Mouse (Mus musculus): ENCODE results near the gene Trip6. TPM values are rescaled to one million over a fixed set of nuclear protein-coding genes. Genes with fewer than 3 reads are reported as not detected.
"Not testable (repeated sequence)": the region's sequence is repeated elsewhere in the genome, so short reads cannot be mapped to it uniquely, and the experiment has no call there.

Gene Trip6
- polyA plus RNA-seq, 2 experiments: 4.9 to 7.2 TPM

DNA sequence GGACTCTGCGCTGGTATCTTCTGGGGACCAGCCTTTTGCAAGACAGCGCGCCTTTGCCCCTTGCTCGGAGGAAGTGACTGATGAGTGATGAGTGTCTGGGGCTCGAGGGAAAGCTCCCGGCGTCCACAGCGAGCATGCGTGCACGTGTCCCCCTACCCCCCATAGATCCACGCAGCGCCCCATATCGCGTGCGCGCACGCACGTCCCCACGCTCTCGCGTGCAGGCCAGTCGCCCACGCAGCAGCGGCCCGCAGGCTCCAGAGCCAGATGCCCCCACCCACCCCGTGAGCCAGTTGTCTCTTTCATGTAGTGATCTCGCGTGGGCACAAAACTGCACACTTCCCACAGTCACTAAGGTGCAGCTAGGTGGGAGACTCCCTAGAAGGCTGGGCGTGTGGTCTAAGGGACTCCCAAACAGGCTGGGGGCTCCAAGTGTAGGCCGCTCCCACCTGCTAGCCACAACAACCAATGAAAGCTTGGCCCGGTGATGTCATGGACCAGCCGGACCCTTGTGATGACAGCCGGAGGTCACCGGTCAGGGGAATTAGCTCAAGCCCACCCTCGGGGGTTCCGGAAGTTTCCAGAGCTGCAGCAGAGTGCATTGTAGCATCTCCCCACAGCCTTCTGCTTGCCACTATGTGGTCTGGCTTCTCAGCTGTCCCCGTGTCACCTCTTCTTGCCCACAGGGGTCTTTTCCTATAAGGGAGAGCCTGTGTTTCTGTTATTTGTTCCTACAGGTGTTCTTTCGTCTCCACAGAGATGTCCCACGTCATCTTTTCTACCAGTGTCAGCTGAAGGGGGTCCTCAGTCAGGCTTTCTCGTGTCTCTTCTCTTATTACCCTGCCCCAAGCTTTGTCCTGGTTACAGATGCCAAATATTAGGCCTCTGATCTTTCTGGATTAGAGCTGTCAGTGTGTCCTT, 26.9 kb downstream of the Trip6 start, which contains the start of gene Ache:
Gene Ache (plus strand): TSS at position 488 of the 921 bp plus-strand sequence.
- Histone ChIP-seq H3K27ac (peak within 1 kb of the TSS; percentile 99), H3K4me3 (ENCODE audit: insufficient read depth in 1 of 2, low read depth in 2 of 2, low read length in 2 of 2) (peak within 1 kb of the TSS; percentile 82 to 91), H3K9ac (replicated peaks) (peak within 1 kb of the TSS; percentile 87), H3K9me3 (ENCODE audit: control insufficient read depth, low read length) (no peaks in the 10 kb centered on the region), H3K36me3 (replicated peaks; ENCODE audit: control insufficient read depth, insufficient read depth, low read depth) (no peaks in the 10 kb centered on the region), H3K4me1 (replicated peaks; ENCODE audit: control insufficient read depth in 2 of 2, insufficient read depth in 2 of 2, low read length in 1 of 2) (peaks cover 21 to 33% of the 10 kb centered on the region in 2 experiments), H3K4me2 (ENCODE audit: low read depth) (peak within 1 kb of the TSS; percentile 100), H3K27me3 (ENCODE audit: control insufficient read depth, insufficient read depth, low read length) (no peaks in the 10 kb centered on the region; the same call in 1 of the 2 replicates)
- DNase-seq (ENCODE audit: low read depth in 3 of 3, low spot score in 3 of 3) (no peak), ATAC-seq (ENCODE audit: insufficient read depth) (no peak)
- no peak for TF ChIP-seq CTCF (IDR thresholded peaks at IDR 0.05; ENCODE audit: low read depth)
- TF ChIP-seq EP300 (IDR thresholded peaks at IDR 0.05; ENCODE audit: low read depth): no peak
- 2% methylated on average over 39 of the region's 40 CpGs for WGBS (ENCODE audit: insufficient replicate concordance)

DNA sequence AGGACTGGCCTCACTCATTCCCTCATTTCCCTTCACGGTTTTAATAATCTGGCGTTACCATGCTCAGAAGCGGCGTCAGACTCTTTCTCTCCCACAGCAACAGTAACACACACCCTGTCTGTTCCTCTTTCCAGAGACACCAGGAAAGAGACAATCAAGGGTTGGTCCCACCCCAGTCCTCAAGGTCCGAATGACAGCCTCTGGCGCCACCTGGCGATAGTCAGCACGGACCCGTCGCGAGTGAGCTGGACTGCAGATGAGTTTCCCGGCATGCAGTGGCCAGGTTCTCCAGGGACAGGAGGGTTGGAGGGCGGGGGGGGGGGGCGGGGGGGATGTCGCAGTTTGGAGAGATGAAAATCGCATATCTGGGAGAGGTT, 27.6 kb downstream of the Trip6 start:
- no peak for ATAC-seq (ENCODE audit: insufficient read depth)
- Histone ChIP-seq H3K4me3 (ENCODE audit: insufficient read depth in 1 of 2, low read depth in 2 of 2, low read length in 2 of 2) (peak overlapping the region; percentile 45 to 82; a peak in 2 of 4 replicates), H3K4me2 (ENCODE audit: low read depth) (peak overlapping the region; percentile 100), H3K27me3 (ENCODE audit: control insufficient read depth, insufficient read depth, low read length) (no peaks in the 10 kb centered on the region; the same call in 1 of the 2 replicates), H3K9ac (replicated peaks) (no peak overlapping the region; the same call in 1 of the 2 replicates), H3K27ac (no peak overlapping the region), H3K9me3 (ENCODE audit: control insufficient read depth, low read length) (no peaks in the 10 kb centered on the region), H3K36me3 (replicated peaks; ENCODE audit: control insufficient read depth, insufficient read depth, low read depth) (no peaks in the 10 kb centered on the region), H3K4me1 (replicated peaks; ENCODE audit: control insufficient read depth in 2 of 2, insufficient read depth in 2 of 2, low read length in 1 of 2) (peaks cover 14 to 27% of the 10 kb centered on the region in 2 experiments)
- DNase-seq (ENCODE audit: low read depth in 3 of 3, low spot score in 3 of 3): peak; percentile 60 to 78 (median 62)
- WGBS (ENCODE audit: insufficient replicate concordance): 0% methylated on average over 16 of the region's 16 CpGs
- TF ChIP-seq CTCF (IDR thresholded peaks at IDR 0.05; ENCODE audit: low read depth): peak; percentile 94
- no peak for TF ChIP-seq EP300 (IDR thresholded peaks at IDR 0.05; ENCODE audit: low read depth)

DNA sequence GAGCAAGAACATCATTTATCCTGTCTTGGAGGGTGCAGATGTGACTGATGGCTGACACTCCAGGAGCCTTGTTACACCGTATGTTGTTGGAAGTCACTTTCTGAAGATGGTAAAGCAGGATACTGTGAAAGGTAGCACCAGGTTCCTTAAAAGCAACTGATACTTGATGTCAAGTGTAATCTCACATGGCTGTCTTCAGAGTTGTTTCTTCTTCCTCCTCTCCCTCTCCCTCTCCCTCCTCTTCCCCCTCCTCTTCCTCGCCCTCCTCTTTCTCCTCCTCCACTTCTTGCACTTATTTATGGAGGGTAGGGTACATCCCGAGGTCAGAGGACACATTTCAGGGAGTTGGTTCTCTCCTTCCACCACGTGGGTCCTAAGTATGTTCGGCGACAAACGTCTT, 28.2 kb downstream of the Trip6 start:
- no peak overlapping the region for H3K4me2 ChIP-seq (ENCODE audit: low read depth)
- 45% methylated on average over 7 of the region's 7 CpGs for WGBS (ENCODE audit: insufficient replicate concordance)
- TF ChIP-seq EP300 (IDR thresholded peaks at IDR 0.05; ENCODE audit: low read depth) (no peak), CTCF (IDR thresholded peaks at IDR 0.05; ENCODE audit: low read depth) (no peak)

DNA sequence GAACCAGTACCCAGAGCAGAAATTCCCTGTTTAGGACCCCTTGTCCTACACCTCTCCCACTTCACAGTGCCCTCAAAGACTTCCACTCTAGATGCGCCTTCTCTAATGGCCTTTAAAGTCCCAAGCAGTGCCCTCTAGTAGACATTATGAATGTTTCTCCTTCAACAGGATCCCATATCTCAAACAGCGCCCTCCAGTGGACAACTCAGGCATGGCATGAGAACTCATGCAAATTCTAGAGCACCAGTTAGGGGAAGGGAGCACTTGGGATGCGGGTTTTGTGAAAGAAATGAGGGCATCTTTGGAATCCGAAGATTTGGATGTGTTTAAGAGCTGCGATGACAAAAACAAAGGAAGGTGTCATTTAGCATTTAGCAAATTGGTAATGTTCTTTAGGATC, 29.2 kb downstream of the Trip6 start:
- DNase-seq (ENCODE audit: low read depth in 3 of 3, low spot score in 3 of 3): peak in 1 of 3 experiments; percentile 56
- TF ChIP-seq EP300 (IDR thresholded peaks at IDR 0.05; ENCODE audit: low read depth) (no peak), CTCF (IDR thresholded peaks at IDR 0.05; ENCODE audit: low read depth) (peak; percentile 85)
- Histone ChIP-seq H3K4me1 (replicated peaks; ENCODE audit: control insufficient read depth in 2 of 2, insufficient read depth in 2 of 2, low read length in 1 of 2) (peaks cover 8 to 13% of the 10 kb centered on the region in 2 experiments), H3K4me2 (ENCODE audit: low read depth) (no peak overlapping the region), H3K4me3 (ENCODE audit: insufficient read depth in 1 of 2, low read depth in 2 of 2, low read length in 2 of 2) (no peak overlapping the region), H3K27ac (no peak overlapping the region), H3K9ac (replicated peaks) (no peak overlapping the region), H3K9me3 (ENCODE audit: control insufficient read depth, low read length) (no peaks in the 10 kb centered on the region), H3K36me3 (replicated peaks; ENCODE audit: control insufficient read depth, insufficient read depth, low read depth) (no peaks in the 10 kb centered on the region), H3K27me3 (ENCODE audit: control insufficient read depth, insufficient read depth, low read length) (no peaks in the 10 kb centered on the region; the same call in 1 of the 2 replicates)
- WGBS (ENCODE audit: insufficient replicate concordance): 44% methylated on average over 5 of the region's 5 CpGs
- no peak for ATAC-seq (ENCODE audit: insufficient read depth)

More for the DNA sequence above, 28.2 kb downstream of the Trip6 start:
- DNase-seq (ENCODE audit: low read depth in 3 of 3, low spot score in 3 of 3) (no peak), ATAC-seq (ENCODE audit: insufficient read depth) (no peak)
- no peak overlapping the region for H3K27ac ChIP-seq
- peaks cover 13 to 21% of the 10 kb centered on the region in 2 experiments for H3K4me1 ChIP-seq (replicated peaks; ENCODE audit: control insufficient read depth in 2 of 2, insufficient read depth in 2 of 2, low read length in 1 of 2)
- no peaks in the 10 kb centered on the region for H3K36me3 ChIP-seq (replicated peaks; ENCODE audit: control insufficient read depth, insufficient read depth, low read depth)
- no peak overlapping the region for H3K9ac ChIP-seq (replicated peaks)
- no peak overlapping the region for H3K4me3 ChIP-seq (ENCODE audit: insufficient read depth in 1 of 2, low read depth in 2 of 2, low read length in 2 of 2)
- no peaks in the 10 kb centered on the region for H3K9me3 ChIP-seq (ENCODE audit: control insufficient read depth, low read length)
- H3K27me3 ChIP-seq (ENCODE audit: control insufficient read depth, insufficient read depth, low read length): no peaks in the 10 kb centered on the region; the same call in 1 of the 2 replicates

DNA sequence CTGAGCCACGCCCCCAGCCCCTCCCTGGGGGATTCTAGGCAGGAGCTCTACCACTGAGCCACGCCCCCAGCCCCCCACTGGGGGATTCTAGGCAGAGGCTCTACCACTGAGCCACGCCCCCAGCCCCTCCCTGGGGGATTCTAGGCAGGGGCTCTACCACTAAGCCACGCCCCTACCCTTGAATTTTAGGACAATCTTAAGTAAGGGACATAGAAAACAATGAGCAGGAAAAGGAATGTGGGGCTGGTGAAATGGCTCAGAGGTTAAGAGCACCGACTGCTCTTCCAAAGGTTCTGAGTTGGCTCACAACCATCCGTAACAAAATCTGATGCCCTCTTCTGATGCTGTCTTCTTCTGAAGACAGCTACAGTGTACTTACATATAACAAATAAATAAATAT, 29.8 kb downstream of the Trip6 start:
- H3K36me3 ChIP-seq (replicated peaks; ENCODE audit: control insufficient read depth, insufficient read depth, low read depth); H3K27me3 ChIP-seq (ENCODE audit: control insufficient read depth, insufficient read depth, low read length); H3K9me3 ChIP-seq (ENCODE audit: control insufficient read depth, low read length); ATAC-seq (ENCODE audit: insufficient read depth); H3K4me3 ChIP-seq (ENCODE audit: insufficient read depth in 1 of 2, low read depth in 2 of 2, low read length in 2 of 2); H3K4me2 ChIP-seq (ENCODE audit: low read depth); H3K27ac ChIP-seq; H3K9ac ChIP-seq (replicated peaks); DNase-seq (ENCODE audit: low read depth in 3 of 3, low spot score in 3 of 3): not testable (repeated sequence)
- peaks cover 6 to 12% of the 10 kb centered on the region in 2 experiments for H3K4me1 ChIP-seq (replicated peaks; ENCODE audit: control insufficient read depth in 2 of 2, insufficient read depth in 2 of 2, low read length in 1 of 2)
- WGBS (ENCODE audit: insufficient replicate concordance): 73% methylated on average over 5 of the region's 6 CpGs
